Mouse (Mus musculus) R1 (cell line): ENCODE measurements around the gene Ints12.

Source experiments
- DNase-seq: peaks from one replicate; pipeline ENCODE4 v3.0.0-alpha.2; 2018; ENCODE audit warnings: low read depth, low spot score

Gene Ints12

DNA sequence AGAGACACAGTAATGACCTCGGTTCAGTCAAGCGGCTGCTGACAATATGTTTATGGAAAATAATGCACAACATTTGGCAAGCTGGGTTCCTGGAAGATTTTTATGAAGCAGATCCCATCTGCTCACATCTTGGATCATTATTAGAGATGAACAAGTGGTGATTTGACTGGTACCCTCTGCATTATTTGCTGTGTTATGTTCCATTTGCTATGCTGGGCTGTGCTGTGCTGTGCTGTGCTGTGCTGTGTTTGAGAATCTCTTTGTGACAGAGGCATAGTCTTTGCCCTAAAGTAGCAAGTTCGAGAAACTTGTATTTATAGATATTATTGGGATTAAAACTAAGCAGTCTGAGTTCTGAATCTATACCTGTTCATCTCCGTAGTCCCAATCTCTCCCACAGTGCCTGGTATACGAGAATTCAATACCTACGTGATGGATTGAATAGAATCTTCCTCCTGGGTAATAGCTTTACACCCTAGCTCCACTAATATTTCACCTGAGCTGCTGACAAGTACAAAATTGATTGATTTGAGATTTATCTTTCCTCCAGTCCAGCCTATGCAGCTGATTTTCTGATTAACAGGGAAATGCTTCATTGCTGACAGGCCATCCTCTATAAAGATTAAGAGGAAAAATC lies 53.0 kb downstream of the Ints12 start:
- no peak for DNase-seq

DNA sequence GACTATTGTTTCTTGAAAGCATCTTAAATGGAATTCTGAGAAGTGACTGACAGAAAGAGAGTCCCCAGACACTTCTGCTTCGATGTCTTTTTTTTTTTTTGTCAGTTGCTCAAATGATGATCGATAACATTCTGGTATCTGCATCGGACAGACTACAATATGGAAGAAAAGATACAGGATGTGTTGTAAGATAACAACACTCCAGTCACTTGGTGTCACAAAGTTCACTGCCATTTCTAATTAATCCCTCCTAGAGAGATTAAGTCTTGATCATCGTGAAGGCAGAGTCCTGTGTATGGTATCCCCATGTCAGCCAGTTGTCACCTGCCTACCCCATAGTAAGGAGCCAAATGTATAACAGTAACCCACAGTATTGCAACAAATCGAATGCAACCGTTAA lies 60.0 kb downstream of the Ints12 start:
- DNase-seq = no peak

DNA sequence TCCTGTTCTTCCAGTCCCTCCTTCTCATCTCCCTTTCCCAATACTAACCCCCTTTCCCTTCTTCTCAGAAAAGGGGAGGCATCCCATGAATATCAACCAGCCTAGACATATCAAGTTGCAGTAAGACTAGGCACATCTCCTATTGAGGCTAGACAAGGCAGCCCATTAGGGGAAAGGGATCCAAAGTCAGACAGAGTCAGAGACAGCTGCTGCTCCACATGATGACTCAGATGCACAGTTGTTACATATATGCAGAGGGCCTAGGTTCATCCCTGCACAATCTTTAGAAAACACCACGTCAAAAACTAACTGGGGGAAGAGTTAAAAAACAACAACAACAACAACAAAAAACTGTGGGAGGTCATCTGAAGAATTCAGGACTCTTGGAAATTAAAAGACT lies 61.2 kb downstream of the Ints12 start:
- no peak for DNase-seq

DNA sequence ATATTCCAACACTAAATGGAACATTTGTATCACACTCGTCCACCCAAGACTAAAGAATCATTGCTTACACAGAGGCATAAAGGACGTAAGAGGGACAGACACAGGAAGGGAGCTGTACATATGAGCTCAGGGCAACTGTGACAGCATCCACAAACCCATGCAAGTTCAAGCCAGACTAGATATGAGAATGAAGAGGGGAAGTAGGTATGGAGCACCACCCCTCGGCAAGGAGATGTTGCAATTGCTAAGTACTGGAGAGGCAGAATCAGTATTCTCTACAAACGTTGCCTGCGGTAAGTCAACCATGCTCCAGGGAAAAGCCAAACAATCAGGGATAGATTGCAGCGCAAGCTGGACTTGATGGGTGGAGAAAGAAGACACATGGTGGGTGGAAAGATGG lies 62.0 kb downstream of the Ints12 start:
- DNase-seq = no peak

DNA sequence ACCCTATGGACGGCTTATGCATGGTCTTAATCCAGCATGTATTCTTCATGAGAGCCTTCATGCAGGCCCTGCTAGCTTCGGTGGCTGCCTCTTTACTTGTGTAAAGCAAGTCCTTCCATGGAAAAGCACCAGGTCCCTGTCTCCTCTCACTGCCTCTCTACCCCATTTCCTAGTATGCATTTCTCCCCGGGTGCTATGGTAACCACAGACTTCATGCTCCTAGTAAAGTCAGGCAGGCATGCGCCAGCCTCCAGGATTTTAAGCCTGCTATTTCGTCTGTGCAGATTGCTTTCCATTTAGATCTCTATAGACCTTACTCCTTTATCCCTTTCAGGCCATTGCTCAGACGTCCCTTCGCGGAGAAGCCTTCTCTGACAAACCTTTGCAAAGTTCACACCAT lies 63.0 kb downstream of the Ints12 start:
- peak; percentile 34 for DNase-seq

DNA sequence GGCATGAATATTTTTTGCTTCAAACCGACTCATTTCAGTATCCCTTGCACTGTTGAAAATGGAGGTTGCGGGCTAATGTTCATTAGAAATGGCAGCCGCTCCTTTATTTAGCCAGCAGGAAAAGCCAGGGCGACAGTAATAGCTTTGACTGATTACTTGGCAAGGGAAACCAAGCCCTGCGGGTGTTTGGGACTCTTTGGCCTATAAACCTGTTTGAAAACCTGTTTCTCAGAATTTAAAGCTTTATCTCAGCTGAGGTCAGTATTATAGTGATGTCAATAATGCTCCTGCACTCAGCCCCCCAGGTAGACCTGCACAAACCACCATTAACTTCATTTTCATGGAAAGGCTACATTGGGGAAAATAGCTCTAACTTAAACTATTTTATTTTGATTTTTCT lies 66.6 kb downstream of the Ints12 start:
- no peak for DNase-seq
